Mouse (Mus musculus) neural tube, embryonic 12.5 days (tissue): ENCODE results near the gene Kcnk5. TPM values are rescaled to one million over a fixed set of nuclear protein-coding genes. Genes with fewer than 3 reads are reported as not detected.

Source experiments
- ATAC-seq: fragments of 200-750 bp; cut with Nextera tagmentation; 2 replicates; pipeline ENCODE4 v1.8.0; 2017; ENCODE audit warnings: low read depth, mild to moderate bottlenecking, moderate TSS enrichment, moderate library complexity; ENCODE audit not compliant: low FRiP score
- H3K27ac ChIP-seq: fragments of 300-500 bp; sonication (generic); 2 replicates; pipeline ENCODE4 v1.5.1; 2016
- H3K27me3 ChIP-seq: fragments of 300-500 bp; sonication (generic); replicated peaks from 2 replicates; pipeline ENCODE4 v1.6.1; 2016; ENCODE audit warnings: mild to moderate bottlenecking
- H3K36me3 ChIP-seq: fragments of 300-500 bp; sonication (generic); 2 replicates; pipeline ENCODE4 v1.6.1; 2016; ENCODE audit warnings: mild to moderate bottlenecking
- H3K4me1 ChIP-seq: fragments of 300-500 bp; sonication (generic); 2 replicates; pipeline ENCODE4 v1.6.1; 2016
- H3K4me2 ChIP-seq: fragments of 300-500 bp; sonication (generic); replicated peaks from 2 replicates; pipeline ENCODE4 v1.6.1; 2016; ENCODE audit warnings: mild to moderate bottlenecking
- H3K4me3 ChIP-seq: fragments of 300-500 bp; sonication (generic); 2 replicates; pipeline ENCODE4 v1.5.1; 2016
- H3K9ac ChIP-seq: fragments of 300-500 bp; sonication (generic); 2 replicates; pipeline ENCODE4 v1.6.1; 2016; ENCODE audit warnings: mild to moderate bottlenecking
- H3K9me3 ChIP-seq: fragments of 300-500 bp; sonication (generic); 2 replicates; pipeline ENCODE4 v1.6.1; 2016; ENCODE audit warnings: mild to moderate bottlenecking
- WGBS: fragments of 180-500 bp; shearing (Covaris S2); methylation state at CpG from one replicate; pipeline ENCODE4 v1.1.7; 2016; 5-methylcytosine and 5-hydroxymethylcytosine counted together
- polyA plus RNA-seq: library from polyadenylated mRNA; unstranded; fragments of >200 nt; fragmentation: Nextera tagmentation; extraction: Ambion mirVana; gene quantifications from 2 replicates; pipeline ENCODE4 v1.2.1, GENCODE M21; 2016

Gene Kcnk5
- polyA plus RNA-seq, 1 experiment from 2014 or later: 8.4 TPM

GRCm38 (mm10) chr14:20098061-20098460 lies 83.5 kb downstream of the Kcnk5 start:
- ATAC-seq: no peak
- no peaks in the 10 kb centered on the region for H3K9me3 ChIP-seq
- WGBS: 61% methylated on average over 5 of the region's 5 CpGs

GRCm38 (mm10) chr14:20094942-20095341 lies 86.7 kb downstream of the Kcnk5 start:
- WGBS: 47% methylated on average over 5 of the region's 5 CpGs
- Histone ChIP-seq H3K4me3 (no peak overlapping the region), H3K4me1 (no peaks in the 10 kb centered on the region), H3K9me3 (no peaks in the 10 kb centered on the region), H3K4me2 (no peak overlapping the region), H3K27me3 (no peaks in the 10 kb centered on the region), H3K36me3 (no peaks in the 10 kb centered on the region), H3K27ac (no peak overlapping the region), H3K9ac (no peak overlapping the region)
- ATAC-seq: no peak

More at GRCm38 (mm10) chr14:20098061-20098460, 83.5 kb downstream of the Kcnk5 start:
- Histone ChIP-seq H3K27me3 (no peaks in the 10 kb centered on the region), H3K9ac (no peak overlapping the region), H3K36me3 (no peaks in the 10 kb centered on the region), H3K4me1 (no peaks in the 10 kb centered on the region), H3K27ac (no peak overlapping the region), H3K4me2 (no peak overlapping the region), H3K4me3 (no peak overlapping the region)

GRCm38 (mm10) chr14:20093493-20093892 lies 88.1 kb downstream of the Kcnk5 start:
- no peak overlapping the region for H3K4me2 ChIP-seq
- no peaks in the 10 kb centered on the region for H3K4me1 ChIP-seq
- H3K27me3 ChIP-seq: no peaks in the 10 kb centered on the region
- H3K4me3 ChIP-seq: no peak overlapping the region
- no peak overlapping the region for H3K27ac ChIP-seq
- no peaks in the 10 kb centered on the region for H3K36me3 ChIP-seq
- 25% methylated on average over 7 of the region's 7 CpGs for WGBS
- no peak overlapping the region for H3K9ac ChIP-seq
- ATAC-seq: no peak
- no peaks in the 10 kb centered on the region for H3K9me3 ChIP-seq

Other genes with a start within 250 kb of the Kcnk5 start
- gene Gng2, start 204.2 kb downstream of the Kcnk5 start, polyA plus RNA-seq: 233 and 249 TPM in 2 replicates
- 10.7 and 11.7 TPM in 2 replicates for gene Saysd1, start 43.3 kb downstream of the Kcnk5 start, polyA plus RNA-seq
- not detected in 2 replicates for gene Kcnk16, start 87.4 kb upstream of the Kcnk5 start, polyA plus RNA-seq
- gene Nudt13, start 112.9 kb upstream of the Kcnk5 start, polyA plus RNA-seq: 10.1 and 10.7 TPM in 2 replicates
- gene Ecd, start 166.3 kb upstream of the Kcnk5 start, polyA plus RNA-seq: 61.0 and 61.9 TPM in 2 replicates
- gene Fam149b, start 166.4 kb upstream of the Kcnk5 start, polyA plus RNA-seq: 51.6 and 52.1 TPM in 2 replicates
- 170 and 171 TPM in 2 replicates for gene Dnajc9, start 207.1 kb upstream of the Kcnk5 start, polyA plus RNA-seq
- 64.4 and 68.0 TPM in 2 replicates for gene Mrps16, start 211.8 kb upstream of the Kcnk5 start, polyA plus RNA-seq